Mouse (Mus musculus): ENCODE results near the gene Ube2e1. TPM values are rescaled to one million over a fixed set of nuclear protein-coding genes. Genes with fewer than 3 reads are reported as not detected.
A peak's percentile ranks its signal among the peaks of the same experiment; 100 is the strongest.
"Not testable (repeated sequence)": the region's sequence is repeated elsewhere in the genome, so short reads cannot be mapped to it uniquely, and the experiment has no call there.

The Ube2e1 gene
- total and polyA plus RNA-seq, 3 experiments = 7.8 to 104 (median 80.1) TPM

DNA sequence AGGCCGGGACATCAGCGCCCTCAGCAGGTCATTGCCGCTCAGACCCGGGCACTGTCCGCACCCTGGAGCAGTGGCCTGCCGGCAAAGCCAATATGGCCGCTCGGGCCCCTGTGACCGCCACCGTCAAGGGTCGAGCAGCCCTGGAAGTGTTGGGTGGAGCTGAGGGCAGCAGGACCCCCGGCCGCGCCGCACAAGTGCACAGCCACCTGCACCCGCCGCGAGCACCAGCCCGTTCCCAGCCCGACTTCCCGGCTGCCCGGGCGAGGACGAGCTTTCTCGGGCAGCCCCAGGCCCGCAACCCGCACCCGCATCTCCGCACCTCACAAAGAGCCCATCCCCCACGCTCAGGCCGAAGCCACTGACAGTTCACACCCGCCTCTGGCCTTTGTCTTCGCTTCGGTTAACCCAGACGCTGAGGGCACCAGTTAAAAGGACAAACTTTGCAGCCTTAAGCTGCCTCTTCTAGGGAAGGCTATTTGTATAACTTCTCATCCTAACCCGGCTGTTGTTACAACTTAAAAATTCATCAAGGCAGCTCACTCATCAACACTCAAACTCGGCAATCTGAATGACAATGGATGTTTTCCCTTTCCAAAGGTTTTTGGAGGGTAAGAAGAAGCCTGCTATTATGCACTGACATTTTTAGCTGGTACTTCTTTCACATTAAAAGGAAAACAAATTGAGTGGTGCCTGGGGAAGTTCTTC, 4.5 kb downstream of the Ube2e1 start:
- peak; percentile 57 for DNase-seq

DNA sequence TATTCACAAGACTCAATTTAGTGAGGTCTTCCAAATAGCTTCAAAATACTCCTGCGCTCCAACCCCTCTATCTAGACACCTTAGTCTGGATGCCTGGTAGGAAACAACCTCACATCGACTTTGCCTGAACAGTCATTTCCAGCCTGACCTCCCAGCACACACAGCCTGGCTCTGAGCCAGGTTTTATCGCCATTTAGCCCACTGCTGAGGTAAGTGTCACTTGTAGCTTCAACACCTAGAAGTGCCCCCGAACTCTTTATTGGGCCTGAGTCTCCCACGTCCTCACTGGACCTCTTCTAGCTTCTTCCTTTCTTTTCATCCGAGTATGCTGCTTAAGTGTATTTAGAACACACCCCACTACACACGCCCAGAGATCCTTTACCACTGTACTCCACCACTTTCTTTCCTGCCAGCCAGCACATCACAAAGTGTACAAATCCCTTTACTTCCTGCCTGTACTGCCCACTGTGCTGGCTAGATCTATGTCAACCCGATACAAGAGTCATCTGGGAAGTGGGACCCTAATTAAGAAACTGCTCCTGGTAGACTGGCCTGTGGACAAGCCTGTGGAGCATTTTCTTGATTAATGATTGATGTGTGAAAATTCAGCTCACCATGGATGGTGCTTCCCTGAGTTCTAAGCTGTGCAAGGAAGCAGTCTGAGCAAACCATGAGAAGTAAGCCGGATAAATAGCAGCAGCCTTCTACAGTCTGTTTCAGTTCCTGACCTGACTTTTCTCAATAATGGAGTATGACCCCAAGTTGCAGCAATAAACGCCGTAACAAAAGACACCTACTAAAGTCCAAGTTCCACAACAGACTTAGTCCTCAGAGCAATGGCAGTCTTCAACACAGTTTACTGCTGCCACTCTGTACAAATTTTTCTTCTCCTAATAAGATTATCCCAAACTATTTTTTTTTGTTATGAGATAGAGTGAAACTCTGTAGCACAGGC, 13.9 kb downstream of the Ube2e1 start:
- peak; percentile 8 for DNase-seq

DNA sequence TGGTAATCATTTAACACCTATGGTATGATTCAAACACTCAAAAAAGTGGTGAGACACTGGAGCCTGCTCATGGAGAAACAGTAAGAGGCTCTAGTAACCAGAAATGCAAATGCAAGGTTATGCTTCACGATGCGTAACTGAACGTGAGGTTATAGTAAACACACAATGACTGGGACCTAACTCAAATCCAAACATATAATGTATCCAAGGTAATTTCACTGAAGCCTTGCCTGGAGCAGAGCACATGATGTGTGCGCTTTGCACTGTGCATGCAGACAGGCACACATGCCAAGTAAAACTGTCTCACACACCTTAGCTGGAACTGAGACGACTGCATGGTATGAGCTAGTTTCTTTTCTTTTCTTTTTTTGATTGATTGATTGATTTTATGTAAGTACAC, 27.5 kb downstream of the Ube2e1 start:
- DNase-seq = no peak

DNA sequence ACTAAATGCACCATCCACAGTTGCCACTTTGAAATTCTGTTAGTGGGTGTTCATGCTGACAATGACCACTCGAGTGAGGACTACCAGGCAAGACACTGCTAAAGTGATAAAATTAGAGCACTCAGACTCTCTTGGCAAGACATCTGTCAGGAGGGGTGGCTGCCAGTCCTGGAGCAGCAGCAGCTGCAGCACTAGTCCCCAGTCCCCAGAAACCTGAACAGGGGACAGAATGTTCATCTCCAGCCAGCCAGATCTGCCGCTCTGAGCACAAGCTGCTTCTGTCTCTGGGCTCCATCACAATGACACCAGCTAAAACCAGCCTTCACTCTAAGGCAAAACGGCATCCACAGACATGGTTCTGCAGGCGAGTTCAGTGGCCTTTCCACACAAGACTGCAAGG, 28.4 kb downstream of the Ube2e1 start:
- no peak for DNase-seq

DNA sequence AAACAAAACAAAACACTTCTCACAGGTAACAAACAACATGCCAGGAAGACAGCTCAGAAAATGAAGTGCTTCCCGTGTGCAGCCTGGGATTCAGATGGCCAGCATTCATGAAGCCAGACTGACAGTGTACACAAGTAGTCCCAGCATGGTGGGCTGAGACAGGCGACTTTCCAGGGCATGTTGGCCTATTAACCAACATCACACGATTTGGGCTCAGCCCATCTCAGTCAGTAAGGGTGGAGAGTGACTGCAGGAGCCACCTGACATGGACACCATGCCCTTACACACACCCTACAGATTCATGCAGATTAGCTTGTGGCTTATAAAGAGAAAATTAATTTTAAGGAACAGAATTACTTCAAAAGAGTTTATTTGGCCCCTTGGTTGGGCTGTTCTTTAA, 28.9 kb downstream of the Ube2e1 start:
- no peak for DNase-seq

DNA sequence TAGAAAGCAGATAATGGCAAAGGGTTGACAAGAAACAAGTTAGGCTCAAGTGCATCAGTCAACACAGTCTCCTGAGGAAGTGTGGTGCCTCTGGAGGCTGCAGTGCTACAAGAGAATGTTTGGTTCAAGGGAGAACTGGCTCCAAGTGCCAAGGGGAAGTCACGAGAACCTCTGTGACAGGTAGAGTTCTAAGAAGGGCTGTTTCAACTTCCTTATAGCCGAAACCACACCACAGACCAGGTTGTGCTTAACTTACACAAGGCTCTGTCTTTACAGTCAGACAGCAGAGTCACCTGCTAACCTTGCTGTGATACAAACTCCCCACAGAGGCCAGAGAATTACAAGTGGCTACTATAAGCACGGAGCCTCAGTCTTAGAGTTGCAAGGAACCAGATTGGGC, 30.1 kb downstream of the Ube2e1 start:
- no peak for DNase-seq

DNA sequence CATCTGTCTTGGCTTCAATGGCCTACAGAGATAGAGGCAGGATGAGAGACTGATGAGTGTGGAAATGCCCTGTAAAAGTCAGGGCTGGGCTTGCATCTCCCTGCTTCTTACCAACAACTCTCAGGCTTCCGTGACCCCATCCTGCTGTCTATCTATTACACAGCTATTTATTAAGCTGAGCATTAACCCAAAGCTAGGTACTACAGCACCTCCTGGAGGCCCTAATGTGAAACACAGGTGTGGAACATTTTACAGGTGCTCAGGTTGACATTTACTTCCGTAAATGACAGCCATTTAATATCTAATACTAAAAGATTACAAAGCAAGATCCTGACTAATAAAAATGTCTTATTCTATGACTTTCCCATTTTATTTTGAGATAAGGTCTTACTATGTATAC, 31.0 kb downstream of the Ube2e1 start:
- no peak for DNase-seq

DNA sequence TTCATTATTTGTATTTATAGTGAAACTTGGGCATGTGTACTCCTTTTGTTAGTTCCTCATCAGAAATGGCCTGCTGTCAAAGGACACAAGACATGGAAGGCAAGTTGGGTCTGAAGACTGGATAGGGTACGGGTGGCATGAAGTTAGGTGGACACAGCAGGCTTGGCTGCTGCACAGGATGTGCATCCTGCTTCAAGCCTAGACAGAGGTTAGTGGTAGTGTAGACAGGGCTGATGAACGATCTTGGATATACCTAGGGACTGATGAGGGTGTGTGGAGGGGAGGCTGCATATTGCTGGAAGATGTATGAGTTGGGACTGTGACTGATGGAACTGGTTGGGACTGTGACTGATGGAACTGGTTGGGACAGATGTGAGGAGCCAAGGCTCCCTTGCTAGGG, 32.8 kb downstream of the Ube2e1 start:
- DNase-seq = no peak

DNA sequence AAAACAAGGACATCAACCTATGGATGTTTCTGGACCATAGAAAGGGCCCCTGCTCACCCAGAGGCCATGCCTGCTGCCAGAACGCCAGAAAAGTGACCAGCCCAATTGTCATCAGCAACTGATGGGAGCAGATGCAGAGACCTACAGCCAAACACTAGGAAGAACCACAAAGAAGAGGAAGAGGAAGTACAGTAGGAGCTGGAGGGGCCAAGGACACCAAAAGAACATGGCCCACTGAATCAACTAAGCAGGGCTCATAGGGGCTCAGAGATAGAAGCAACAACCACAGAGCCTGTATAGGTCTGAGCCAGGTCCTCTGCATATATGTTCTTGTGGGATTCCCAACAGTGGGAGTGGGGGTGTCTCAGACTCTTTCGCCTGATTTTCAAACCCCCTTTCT, 34.2 kb downstream of the Ube2e1 start:
- DNase-seq = no peak

DNA sequence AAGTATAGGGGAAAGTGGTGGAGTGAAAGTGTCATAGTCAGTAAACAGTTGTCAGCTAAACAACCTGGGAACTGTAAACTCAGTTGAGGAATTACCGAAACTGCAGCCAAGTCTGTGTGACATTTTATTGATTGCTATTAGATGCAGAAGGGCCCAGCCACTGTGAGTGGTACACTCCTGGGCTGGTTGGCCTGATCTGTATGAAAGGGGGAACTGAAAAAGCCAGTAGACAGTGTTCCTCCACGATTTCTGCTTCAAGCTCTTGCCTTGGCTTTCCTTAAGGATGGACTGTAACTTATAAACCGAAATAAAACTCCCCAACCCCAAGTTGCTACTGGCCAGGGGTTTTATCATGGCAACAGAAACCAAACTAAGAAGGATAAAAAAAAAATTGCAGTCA, 39.1 kb downstream of the Ube2e1 start:
- no peak for DNase-seq

DNA sequence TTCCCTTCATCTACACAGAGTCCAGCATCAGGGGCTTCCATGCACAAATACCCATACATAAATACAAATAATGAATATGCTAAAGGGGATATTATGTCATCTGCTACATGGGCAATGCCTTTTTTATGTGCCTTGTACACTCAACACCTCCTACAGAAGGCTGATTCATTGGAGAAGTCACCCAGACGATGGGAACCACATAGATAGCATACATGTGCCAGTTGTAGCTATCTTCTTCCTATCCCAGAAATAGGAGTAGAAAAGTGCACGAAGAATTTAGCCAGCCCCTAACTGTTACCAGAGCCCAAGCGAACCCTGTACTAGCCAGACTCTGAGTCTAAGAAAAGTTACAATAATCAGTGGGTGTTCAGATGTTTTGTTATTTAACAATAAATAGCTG, 39.5 kb downstream of the Ube2e1 start:
- DNase-seq = no peak

DNA sequence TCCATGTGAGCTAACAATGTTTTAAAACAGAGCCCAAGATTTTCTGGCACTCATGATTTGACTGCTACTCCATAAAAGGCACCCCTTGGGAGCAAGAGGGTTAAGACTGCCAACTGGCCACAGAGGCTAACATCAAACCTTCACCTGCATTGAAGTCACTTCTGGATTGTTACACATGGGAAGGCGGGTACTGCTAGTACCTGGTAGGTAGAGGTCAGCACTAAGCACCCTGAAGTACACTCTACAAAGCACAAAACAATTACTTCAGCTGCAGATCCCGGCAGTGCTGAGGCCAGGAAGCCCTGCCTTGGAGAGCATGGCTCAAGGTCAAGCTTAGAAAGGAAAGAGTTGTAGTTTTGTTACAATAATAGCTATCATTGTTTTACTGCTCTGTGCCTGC, 44.3 kb downstream of the Ube2e1 start:
- DNase-seq = no peak

DNA sequence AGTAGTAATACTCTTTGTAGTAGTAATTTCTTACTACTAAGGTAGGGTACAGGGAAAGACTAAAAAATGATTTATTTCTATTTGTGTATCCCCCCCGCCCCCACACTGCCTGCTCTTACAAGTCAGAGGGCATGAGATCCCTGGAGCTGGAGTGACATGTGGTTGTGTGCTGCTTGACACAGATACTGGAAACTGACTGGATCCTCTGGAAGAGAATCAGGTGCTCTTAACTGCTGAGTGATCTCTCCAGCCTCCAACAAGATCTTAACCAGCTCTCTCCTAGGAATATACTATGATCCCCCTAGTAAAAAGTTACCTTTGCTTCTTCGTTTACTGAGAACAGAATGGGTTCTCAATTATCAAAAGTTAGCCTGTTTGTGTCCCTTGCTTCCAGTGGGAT, 45.2 kb downstream of the Ube2e1 start:
- no peak for DNase-seq

DNA sequence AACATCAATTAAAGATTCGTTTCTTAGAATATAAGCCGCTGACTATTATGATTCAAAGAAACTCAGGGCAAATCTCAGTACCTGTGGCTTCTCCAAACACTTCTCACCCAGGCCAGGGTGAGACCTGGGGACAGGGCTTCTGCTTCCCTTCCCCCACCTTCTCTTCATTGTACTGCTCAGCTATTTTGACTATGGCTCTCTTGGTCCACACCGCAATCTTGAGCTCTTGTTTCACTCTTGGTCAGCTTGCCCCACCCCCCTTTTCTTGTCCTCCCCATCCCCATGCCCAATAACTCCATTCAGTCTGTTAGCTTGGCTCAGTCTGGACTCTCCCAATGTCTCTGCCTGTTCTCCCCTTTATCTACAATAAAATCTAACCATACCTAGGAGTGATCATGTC, 46.2 kb downstream of the Ube2e1 start:
- no peak for DNase-seq

DNA sequence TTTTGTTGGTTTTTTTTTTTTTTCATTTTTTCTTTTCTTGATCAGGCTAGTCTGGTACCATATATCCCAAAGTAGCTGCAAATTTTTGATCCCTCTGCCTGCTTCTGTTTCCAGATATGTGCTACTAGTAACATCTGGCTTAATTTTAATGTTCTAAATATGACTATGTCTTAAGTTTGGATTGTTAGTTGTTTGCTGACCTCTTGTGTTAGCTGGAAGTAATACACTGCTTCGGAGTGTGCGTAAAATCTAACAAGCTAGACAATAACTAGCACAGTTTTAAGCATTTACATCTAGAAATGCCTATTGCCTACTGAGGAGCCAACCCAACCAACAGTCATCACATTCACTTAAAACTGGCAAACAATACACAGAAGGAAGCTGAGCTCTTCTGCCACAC, 47.1 kb downstream of the Ube2e1 start:
- no peak for DNase-seq

DNA sequence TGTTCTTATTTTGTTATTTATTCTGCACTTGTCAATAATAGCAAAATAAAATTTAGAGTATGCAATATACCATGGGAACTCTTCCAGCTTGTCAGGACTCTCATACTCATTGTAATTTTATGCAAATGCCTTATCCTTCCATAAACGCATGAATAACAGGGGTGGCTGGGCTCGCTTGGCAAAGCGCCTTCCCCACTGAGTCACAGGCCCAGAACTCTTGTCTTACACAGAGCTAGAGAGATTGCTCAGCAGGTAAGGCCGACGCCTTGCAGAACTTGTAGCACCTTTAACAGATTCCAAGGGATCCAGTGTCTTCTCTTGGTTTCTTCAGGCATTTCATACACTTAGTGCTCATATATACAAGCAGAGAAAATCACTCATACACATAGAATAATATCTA, 51.3 kb downstream of the Ube2e1 start:
- peak; percentile 10 for DNase-seq

DNA sequence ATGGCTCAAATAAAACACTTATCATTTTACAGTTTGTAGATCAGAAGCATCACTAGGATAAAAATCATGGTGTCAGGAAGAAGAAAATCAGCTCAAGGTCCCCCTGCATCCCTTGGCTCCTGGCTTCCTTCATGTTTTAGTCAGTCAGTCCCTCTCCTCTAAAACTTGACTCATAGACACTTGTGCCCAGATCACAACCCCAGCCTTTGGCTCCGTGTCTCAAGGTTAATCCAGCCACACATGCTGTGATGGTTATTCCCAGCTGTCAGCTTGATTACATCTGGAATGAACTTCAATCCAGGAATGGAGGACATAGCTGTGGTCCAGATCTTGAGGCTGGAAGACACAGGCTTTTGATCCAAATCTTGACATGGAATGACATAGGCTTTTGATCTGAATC, 57.1 kb downstream of the Ube2e1 start:
- peak; percentile 55 for DNase-seq

DNA sequence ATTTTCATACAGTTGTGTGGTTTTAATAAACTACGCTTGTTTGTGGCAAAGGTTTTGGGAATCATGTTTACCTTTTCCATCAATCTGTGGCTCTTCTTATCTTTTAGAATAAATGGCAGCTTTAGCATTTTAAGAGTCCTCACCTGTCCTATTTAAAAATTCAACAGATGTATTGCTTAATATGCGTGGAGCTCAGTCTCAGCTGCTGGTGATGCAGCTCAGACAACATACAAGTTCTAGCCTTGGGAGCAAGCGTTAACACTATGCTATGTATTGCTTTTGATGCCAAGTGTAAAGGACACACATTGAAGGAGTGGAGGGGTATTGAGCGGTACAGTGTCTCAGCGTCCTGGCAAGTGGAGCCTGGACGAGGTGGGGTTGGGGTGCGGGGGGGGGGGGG, 60.0 kb downstream of the Ube2e1 start:
- DNase-seq = peak; percentile 10

DNA sequence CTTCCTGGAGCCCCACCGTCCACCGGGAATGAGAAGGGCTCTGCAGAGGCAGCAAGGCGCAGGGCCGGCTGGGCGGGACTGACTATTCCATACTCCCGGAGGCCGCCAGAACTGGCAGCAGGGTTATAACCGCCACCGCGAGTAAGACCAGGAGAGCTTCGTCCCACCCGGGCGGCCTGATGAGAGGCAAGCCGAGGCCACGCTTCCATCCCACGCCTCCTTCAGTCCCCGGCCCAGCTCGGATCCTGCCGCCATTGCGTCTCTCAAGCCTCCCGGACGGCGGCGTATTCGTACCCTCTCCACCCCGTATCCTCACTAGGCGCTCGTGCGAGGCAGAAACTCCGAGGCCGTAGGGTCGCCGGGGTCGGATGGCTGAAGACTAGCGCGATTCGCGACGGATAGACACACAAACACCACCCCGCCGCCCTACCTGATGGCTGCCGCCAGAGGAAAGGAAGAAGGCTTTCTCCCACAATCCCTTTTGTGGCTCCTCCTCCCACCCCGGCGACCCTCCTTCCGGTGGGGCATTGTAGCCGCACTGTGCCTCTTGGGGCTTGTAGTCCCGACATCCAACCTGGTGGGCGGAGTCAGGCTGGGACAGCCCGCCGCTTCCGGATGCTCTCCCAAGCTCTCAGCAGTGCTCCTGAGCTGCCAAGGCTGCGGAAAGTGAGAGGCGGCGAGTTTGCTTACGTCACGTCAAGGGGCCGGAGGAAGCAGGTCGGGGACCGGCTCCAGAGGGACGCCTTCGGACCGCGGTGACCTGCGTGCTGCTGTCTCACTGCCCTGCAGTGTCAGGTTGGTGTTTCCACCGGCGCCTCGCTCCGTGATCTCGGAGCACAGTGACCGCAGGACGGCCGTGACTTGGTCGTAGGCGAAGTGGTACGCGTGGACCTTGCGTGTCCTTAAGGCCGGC, 60.9 kb downstream of the Ube2e1 start, which contains the start of the genes Nkiras1 and Rpl15:
TSS of gene Nkiras1 (plus strand) at position 608 of the 913 bp plus-strand sequence.
TSS of gene Rpl15 (minus strand) at position 863 of the 913 bp plus-strand sequence.
- peak; percentile 99 for DNase-seq

DNA sequence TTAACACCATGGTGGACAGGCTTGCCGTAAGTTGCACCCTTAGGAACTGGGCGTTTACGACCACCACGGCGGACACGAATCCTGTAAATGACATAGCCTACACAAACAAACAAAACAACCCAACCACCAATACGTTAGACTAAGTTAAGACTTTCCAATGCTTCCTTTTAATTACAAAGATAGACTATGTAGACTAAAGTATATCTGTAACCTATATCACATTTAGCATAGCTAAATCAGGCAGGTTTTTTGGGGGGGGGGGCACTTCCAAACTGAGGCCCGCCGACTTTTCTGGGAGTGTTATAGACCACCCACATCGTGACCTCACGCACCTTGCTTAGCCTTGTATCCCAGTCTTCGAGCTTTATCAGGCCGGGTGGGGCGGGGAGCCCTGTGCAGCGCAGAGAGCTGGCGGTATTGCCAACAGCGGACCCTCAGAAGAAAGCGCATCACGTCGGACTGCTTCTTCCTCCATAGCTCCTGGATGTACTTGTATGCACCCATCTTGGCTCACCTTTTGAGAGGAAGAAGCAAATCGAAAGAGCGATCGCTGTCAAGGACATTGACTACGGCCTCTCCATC, 61.6 kb downstream of the Ube2e1 start:
- DNase-seq = not testable (repeated sequence)

DNA sequence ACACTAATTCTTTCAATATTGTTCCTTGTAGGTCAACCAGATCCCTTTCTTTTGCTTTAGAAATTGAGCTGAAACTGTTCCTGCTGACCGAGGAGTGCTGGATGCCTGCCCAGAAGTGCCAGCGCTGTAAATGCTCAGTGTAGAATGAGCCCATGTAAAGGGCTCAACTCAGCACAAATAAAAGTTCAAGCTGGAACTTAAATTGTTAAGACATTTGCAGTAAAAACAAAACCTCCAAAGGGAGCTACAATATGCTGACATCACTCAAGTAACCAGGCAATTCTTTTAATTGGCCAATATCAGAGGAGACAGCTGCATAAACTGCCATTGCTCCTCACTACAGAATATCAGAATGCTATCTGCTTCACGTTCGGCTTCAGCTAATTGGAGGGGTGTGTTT, 68.2 kb downstream of the Ube2e1 start:
- DNase-seq = peak; percentile 18

DNA sequence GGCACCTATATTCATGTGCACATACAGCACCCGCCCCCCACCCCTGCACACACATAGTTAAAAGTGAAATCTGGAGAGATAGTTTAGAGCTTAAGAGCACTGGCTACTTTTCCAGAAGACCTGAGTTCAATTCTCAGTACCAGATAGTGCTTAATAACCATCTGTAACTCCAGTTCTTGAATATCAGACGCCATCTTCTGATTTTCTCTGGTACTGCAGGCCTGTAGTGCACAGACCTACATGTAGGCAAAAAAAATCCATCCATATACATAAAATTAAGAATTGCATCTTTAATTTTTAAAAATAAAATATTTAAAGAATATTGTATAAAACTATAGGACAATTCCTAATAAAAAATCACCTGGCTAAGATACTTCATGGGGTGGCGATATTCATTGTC, 70.5 kb downstream of the Ube2e1 start:
- no peak for DNase-seq
